Mouse (Mus musculus): ENCODE data around the gene Abcc1.

GRCm38 (mm10) chr16:14506461-14506860 is 145.1 kb downstream of the Abcc1 start:
- TF ChIP-seq GATA1 (IDR thresholded peaks at IDR 0.05; ENCODE audit: borderline replicate concordance, low read length) (no peak), FLI1 (IDR thresholded peaks at IDR 0.05; ENCODE audit: low read length) (no peak)

All from megakaryocyte, embryonic 14.5 days (primary cell).